Mouse (Mus musculus): ENCODE results near the gene Rbl1. TPM values are rescaled to one million over a fixed set of nuclear protein-coding genes. Genes with fewer than 3 reads are reported as not detected.

Gene Rbl1
- total RNA-seq, 2 experiments from 2014 or later: 61.3 to 78.7 TPM

DNA sequence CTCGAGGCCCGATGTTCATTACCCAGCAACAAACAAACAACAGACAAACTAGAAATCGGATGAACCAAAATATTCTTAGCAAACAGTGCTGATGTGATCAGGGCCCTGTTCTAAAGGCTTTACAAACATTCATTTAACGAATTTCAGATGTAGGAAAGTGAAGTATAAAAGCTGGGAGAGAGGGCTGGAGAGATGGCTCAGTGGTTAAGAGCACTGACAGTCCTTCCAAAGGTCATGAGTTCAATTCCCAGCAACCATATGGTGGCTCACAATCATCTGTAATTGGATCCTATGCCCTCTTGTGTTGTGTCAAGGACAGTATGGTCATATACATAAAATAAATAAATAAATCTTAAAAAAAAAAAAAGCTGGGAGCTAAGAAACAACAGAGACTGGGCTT lies 68.2 kb downstream of the Rbl1 start:
- no peak for ATAC-seq (replicated peaks; ENCODE audit: low FRiP score, low TSS enrichment, poor library complexity, severe bottlenecking)

DNA sequence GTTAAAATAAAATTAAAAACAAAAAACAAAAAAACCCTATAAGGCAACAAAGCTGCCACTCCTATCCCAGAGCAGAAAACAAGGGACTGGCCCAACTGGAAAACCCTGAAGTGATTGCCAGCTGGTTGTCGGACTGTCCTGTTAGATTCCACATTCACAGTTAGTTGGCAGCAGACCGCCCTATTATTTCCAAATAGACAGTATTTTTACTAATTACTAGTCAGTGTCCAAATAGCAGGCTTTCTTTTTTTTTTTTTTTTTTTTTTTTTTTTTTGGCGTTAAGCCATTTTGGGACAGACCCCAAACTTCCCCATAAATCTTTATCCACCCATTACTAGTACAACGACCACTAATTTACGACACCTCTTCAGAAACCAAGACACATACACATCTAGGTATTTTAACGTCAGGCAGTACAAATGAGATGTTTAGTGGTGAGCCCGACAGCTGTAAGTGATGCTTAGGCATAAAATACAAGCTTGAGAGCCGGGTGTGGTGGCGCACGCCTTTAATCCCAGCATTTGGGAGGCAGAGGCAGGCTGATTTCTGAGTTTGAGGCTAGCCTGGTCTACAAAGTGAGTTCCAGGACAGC lies 68.7 kb downstream of the Rbl1 start:
- ATAC-seq (replicated peaks; ENCODE audit: low FRiP score, low TSS enrichment, poor library complexity, severe bottlenecking): no peak

DNA sequence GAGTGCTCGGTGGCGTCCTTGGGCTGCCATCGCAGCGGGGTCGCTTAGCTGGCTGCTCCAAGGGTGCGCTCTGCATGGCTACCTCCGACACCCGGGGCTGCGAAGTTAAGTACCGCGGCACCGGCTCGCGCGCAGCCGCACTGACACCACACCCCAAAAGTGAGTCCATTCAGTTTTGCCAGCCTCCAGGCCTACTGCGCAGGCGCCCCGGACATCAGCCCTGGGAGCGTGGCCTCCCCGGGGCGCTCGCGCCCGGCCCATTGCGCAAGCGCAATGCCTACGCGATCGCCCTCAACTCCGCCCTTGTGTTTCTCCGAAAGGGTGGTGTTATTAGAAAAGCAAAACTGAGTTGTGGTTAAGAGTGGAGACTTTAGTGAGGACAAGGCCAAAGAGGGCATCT lies 69.3 kb downstream of the Rbl1 start, which contains the start of gene Samhd1:
Gene Samhd1 (minus strand): TSS at position 252 of the 400 bp plus-strand sequence.
- peak; percentile 85 for ATAC-seq (replicated peaks; ENCODE audit: low FRiP score, low TSS enrichment, poor library complexity, severe bottlenecking)

DNA sequence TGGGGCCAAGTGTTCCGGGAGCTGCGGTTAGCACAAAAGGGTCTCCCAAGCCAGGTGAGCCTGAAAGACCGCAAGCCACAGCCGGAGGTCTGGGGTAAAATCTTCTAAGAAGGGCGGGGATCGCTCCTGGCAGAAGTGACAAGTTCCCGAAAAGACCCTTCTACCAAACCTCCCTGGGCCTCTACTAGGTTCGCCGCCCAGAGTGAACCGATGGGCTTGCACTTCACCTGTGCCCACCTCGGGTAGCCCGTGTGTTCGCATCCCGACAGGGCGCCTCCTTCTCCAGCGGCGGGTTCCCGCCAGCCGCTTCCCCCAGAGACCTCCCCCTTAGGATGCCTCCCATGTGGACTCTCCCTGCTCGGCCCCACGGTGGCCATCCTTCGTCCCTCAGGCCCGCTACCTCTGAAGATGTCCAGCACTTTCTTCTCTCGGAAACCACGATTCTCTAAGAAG lies 69.8 kb downstream of the Rbl1 start:
- peak; percentile 16 for ATAC-seq (replicated peaks; ENCODE audit: low FRiP score, low TSS enrichment, poor library complexity, severe bottlenecking)

DNA sequence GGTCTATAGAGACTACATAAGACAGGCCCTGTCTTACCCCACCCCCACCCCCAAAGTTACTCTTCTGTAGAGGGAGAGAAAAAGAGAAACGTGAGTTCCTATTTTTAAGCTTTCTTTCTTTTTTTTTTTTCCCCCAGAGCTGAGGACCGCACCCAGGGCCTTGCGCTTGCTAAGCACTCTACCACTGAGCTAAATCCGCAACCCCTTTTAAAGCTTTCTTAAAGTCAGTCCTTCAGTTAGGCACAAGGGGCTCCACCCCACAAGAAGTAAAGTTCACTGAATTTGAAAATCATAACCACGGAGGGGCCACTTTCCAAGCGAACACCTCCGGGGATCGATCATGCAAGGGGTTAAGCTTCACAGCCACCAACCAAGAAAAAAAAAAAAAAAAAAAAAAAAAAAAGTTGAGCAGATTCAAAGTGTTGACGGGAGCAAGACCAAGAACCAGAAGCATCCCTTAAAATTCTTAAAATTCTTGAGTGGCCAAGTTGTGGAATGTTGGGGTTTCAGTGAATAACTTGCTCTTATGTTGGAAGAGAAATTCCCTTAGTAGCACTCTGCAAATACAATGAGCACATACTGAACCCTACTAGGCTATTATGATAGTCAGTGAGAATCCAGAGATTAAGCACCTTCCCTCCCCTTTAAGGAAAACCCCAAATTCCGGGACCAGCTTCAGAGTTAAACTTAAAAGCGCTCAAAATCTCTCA lies 70.4 kb downstream of the Rbl1 start:
- ATAC-seq (replicated peaks; ENCODE audit: low FRiP score, low TSS enrichment, poor library complexity, severe bottlenecking): no peak

DNA sequence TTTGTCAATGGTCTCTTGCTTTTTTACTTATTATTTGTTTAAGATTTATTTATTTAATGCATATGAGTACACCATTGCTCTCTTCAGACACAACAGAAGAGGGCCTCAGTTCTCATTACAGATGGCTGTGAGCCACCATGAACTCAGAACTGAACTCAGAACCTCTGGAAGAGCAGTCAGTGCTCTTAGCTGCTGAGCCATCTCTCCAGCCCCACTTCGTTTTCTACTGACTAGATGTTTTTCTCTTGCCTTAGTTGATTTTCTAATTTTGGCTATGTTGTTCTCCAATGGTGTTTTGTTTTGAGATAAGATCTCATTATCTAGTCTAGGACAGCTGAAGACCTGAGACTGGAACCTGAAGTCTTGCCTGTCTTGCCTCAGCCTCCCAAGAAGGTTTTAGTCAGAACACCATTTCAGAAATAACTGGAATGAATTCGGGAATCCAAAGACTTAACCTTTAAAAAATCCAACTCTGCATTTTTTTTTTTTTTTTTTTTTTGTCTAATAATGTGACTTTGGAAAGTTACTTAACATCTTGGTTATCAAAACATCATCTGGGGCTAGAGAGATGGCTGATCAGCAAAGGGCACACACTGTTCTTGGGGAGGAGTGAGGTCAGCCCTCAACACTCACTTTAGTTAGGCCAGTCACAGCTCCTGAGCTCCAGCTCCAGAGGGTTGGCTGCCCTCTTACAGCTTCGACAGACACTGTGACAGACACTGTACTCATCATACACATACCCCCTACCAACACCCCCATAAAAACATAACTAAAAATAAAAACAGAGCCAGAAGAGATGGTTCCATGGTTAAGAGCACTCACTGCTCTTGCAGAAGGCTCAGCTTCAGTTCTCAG lies 71.4 kb downstream of the Rbl1 start:
- ATAC-seq (replicated peaks; ENCODE audit: low FRiP score, low TSS enrichment, poor library complexity, severe bottlenecking): no peak

DNA sequence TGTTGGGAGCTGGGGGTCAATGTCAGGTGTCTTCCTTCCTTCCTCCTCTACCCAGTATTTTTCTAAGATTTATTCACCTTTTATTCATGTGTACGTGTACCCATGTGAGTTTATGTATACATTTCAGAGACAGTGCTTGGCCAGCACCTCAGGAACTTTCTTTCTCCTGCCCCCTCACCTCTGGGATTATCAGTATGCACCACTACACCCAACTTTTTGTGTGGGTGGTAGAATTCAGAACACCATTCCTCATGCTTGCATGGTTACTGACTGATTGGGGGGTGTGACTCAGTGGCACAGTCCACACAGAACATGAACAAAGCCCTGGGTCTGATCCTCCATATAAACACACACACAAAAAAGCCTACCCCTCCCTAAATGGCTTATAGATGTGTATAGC lies 72.2 kb downstream of the Rbl1 start:
- no peak for ATAC-seq (replicated peaks; ENCODE audit: low FRiP score, low TSS enrichment, poor library complexity, severe bottlenecking)

DNA sequence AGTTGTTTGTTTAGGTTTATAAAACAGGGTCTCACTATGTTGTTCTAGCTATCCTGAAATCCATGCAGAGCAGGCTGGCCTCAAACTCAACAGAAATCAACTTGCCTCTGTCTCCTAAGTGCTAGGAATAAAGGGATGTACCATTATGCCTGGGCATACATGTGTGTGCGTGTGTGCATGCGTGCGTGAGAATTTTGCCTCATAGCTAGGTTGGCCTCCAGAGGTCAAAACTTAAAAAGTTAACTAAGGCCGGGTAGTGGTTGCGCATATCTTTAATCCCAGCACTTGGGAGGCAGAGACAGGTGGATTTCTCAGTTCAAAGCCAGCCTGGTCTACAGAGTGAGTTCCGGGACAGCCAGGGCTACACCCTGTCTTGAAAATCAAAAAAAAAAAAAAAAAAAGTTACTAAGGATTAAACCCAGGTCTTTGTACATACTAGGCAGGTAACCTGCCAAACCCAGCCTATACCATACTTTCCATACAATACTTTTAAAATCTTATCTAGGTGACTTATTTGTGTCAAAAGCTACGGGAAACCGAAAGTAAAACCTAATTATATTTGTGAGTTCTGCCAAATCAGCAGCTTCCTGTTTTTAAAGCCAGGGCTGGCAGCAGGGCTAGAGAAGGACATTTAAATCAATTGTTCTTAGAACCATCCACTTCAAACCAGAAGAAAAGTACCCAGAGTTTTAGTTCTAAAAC lies 73.4 kb downstream of the Rbl1 start:
- ATAC-seq (replicated peaks; ENCODE audit: low FRiP score, low TSS enrichment, poor library complexity, severe bottlenecking): no peak

DNA sequence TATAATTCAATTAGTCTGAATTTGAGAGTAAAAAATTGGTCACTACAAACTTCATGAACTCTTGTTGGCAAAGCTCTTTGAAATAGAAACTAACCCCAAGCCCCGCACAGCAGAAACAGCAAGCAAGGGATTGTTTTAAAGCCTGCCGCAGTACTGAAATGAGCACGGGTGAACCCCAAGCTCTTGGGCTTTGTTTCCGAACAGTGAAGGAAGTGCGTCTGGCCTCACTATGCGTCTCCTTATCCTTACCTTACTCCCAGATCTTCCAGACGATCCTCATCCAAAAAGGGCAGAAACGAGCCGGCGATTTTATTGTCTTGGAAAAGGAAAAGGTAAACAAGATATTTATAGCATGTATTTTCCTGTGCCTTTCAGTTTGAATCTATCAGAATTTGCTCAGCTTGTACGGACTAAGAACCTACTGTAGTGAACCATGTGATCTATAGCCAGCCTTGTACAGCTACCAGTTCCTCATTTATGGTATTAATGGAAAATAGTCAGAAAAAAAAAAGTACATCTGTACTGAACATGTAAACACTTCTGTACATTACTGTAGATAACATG lies 74.7 kb downstream of the Rbl1 start:
- no peak for ATAC-seq (replicated peaks; ENCODE audit: low FRiP score, low TSS enrichment, poor library complexity, severe bottlenecking)

DNA sequence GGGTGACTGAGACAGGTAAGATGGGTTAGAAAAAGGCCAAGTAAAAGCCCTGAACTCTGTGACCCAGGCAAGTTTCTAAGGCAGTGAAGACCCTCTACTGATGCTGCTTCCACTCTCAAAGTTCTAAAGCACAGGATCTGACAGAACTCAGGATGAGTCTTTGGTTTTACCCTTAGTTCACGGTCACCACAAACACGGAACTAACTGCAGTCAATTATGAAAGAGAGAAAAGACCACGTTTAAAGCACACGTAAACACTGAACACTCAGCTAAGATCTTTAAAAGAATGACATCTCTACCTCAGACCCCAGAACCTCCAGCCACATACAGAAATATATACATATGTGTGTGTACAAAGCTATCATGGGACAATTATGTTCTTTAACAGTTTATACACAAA lies 75.2 kb downstream of the Rbl1 start:
- no peak for ATAC-seq (replicated peaks; ENCODE audit: low FRiP score, low TSS enrichment, poor library complexity, severe bottlenecking)

DNA sequence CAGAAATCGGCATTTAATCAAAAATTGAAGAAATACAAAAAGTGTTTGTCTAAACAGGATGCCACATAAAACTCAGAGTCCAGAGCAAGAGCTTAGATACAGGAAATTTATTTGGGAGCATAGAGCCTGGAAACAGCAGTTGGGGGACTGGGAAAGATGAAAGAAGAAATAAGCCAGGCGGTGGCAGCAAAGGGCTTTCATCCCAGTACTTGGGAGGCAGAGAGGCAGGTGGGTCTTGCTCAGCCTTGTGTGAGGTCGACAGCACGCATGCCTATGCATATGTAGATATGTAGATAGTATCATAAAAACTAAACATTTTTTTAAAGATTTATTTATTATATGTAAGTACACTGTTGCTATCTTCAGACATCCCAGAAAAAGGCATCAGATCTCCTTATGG lies 76.3 kb downstream of the Rbl1 start:
- ATAC-seq (replicated peaks; ENCODE audit: low FRiP score, low TSS enrichment, poor library complexity, severe bottlenecking): no peak

DNA sequence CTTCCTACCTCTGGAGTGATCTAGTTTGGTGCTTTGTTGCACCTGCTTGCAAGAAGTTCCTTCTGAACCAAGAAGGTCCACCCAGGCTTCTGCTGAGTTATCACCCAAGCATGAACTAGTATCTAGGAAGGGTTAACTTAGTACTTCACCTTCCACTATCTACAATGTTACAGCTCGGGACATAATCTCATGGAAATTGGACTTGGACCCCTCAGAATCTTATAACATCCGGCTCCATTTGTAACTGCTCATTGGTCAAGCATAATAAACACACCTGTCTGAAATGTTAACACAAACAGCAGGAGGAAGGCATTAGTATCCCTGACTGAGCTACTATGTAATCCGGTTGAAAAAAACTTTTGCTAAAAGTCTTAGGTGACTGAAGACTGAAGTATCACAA lies 77.0 kb downstream of the Rbl1 start:
- ATAC-seq (replicated peaks; ENCODE audit: low FRiP score, low TSS enrichment, poor library complexity, severe bottlenecking): no peak

DNA sequence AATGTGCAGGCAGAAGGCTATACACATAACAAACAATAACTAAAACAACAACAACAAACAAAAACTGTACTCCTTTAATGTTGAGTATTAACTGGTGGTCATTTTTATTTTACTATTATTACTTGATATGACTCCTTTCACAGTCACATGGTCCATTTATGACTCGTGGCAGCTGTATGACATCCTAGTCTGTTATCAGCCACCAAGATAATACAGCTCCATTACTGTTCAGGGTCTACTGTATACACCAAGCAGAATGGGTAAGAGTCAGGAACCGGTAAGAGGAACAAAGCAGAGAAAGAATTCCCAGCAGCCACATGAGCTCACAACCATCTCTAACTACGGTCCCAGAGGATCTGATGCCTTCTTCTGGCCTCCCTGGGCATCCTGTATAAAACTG lies 79.1 kb downstream of the Rbl1 start:
- ATAC-seq (replicated peaks; ENCODE audit: low FRiP score, low TSS enrichment, poor library complexity, severe bottlenecking): no peak

DNA sequence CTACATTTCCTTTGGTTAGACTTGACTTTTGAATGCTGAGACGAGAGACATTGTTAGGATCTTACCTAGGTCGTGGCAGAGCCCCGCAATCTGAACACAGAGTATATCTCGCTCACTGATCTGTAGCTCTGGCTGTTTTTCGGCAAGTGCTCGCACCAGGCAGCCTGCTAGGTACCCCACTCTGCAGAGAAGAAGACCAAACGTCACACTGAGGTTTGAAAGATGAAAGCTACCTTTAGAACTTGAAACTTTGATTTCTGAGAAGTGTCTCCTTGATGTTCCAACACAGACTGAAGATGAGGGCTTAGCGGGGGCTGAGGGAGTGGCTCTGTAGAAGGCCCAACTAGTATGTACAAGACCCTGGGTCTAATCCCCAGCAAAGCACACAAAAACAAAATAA lies 82.6 kb downstream of the Rbl1 start:
- ATAC-seq (replicated peaks; ENCODE audit: low FRiP score, low TSS enrichment, poor library complexity, severe bottlenecking): no peak

DNA sequence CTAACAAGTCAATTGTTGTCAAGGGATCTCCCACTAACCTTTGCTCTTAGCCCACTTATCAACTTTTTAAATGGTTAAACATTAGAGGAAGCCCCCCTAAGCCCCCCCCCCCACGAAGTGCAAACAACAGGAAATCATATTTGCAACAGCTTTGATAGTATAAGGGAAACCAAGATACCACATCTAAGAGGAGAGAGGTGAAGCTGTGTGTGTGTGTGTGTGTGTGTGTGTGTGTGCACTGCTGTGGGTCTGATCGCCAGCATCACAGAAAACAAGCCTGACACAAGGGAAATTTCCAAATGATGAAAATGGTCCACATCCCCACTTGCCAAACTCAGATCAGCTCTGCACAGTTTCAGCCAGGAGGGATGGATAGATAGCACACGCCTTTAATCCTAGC lies 85.3 kb downstream of the Rbl1 start:
- ATAC-seq (replicated peaks; ENCODE audit: low FRiP score, low TSS enrichment, poor library complexity, severe bottlenecking): no peak

DNA sequence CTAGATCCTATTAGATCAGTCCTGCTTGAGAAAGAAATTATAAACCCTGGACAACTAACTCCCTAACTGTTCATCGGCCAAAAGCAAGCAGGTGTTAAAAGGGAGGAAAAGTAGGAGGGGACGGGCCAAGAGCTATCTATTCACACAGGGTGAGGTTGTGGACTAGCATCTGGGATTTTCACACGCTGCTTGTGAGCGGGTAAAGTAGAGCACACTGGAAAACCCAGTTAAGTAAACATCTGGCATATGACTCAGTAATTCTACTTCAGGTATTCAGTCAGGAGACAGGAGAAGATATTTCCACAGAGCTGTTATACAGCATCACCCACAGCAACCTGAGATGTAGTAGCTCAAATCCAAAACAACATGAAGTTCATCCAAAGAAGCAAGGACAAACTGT lies 85.8 kb downstream of the Rbl1 start:
- no peak for ATAC-seq (replicated peaks; ENCODE audit: low FRiP score, low TSS enrichment, poor library complexity, severe bottlenecking)

DNA sequence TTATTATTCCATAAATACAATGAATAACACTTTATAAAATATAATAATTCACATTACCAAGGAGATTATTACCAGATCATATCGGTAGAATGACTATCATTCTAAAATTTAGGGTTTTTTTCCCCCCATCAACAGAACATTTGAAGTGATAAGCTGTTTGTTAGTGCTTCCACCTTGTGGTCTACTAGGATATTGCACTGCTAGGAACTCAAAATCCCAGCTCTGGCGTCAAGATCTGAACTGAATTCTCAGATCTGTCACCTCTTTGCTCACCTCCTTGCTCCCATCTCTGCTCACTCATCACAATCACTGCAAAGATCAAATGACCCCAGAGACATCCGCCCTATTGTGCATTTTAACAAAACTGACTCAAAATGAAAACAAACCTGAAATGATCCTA lies 87.4 kb downstream of the Rbl1 start:
- 0 out of 2 replicates have a peak, but pooled peaks have one; percentile 55 for ATAC-seq (replicated peaks; ENCODE audit: low FRiP score, low TSS enrichment, poor library complexity, severe bottlenecking)

DNA sequence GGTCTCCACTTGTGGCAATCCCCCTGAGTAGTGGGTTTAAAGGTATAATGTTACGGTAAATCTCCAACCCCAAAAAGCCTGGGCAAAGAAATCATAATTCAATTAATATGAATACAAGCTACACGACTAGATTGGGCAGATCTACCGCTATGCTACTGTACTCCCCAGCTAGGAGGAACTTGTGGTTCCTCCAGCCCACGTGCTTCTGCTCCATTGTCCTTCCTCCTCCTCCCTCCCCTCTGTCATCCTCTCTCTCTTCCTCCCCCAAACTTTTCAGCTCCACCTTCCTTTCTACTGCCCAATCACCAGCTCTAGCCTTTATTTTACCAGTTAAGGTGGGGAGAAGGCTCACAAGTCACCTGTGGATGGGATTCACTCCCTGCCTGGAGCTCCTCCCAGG lies 96.1 kb downstream of the Rbl1 start:
- ATAC-seq (replicated peaks; ENCODE audit: low FRiP score, low TSS enrichment, poor library complexity, severe bottlenecking): no peak

DNA sequence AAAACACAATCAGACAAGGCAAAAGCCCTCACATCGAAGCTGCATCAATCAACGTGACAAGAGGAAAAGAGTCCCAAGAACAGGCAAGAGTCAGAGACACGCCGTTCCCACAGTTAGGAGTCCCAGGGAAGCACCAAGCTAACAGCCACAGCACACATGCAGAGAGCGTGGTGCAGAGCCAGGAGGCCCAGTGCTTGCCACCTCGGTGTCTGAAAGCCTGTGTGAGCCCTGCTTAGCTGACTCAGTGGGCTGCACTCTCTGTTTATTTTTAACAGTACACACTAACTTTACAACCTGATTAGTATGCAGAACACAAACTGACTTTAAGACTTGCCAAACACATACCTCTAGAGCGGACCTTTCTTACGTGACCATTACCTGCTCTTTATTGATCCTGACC lies 99.9 kb downstream of the Rbl1 start:
- no peak for ATAC-seq (replicated peaks; ENCODE audit: low FRiP score, low TSS enrichment, poor library complexity, severe bottlenecking)

DNA sequence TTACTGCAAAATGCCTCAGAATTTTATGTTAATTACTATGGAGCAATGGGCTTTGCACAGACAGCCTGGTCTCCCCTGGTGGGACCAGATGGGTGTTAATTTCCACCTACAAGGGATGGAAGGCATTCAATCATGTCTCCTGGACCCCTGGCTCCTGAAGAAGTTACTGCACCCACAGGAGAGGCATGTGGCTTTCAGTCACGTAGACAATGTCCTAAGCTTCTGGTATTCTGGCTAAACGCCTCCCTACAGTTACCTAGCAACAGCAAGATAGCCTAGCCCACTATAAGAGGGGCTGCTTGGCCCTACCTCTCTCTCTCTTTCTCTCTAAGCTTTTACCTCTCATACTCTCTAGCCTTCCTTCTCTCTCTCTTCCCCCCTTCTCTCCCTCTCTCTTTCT lies 102.1 kb downstream of the Rbl1 start:
- ATAC-seq (replicated peaks; ENCODE audit: low FRiP score, low TSS enrichment, poor library complexity, severe bottlenecking): no peak

Measured in megakaryocyte-erythroid progenitor cell, adult 5-6 weeks (primary cell).